Mouse (Mus musculus): ENCODE measurements around the gene Tns4. TPM values are rescaled to one million over a fixed set of nuclear protein-coding genes. Genes with fewer than 3 reads are reported as not detected.
A peak's percentile ranks its signal among the peaks of the same experiment; 100 is the strongest.

Tns4 gene
- polyA plus RNA-seq, 1 experiment from 2014 or later, result 2.1 TPM

GRCm38 (mm10) chr11:99082098-99082497, 7.0 kb downstream of the Tns4 start:
- Histone ChIP-seq H3K36me3 (no peaks in the 10 kb centered on the region), H3K27me3 (no peaks in the 10 kb centered on the region), H3K4me1 (peaks cover 59% of the 10 kb centered on the region), H3K4me2 (0 out of 2 replicates have a peak overlapping the region, but pooled peaks have one; percentile 12), H3K9me3 (no peaks in the 10 kb centered on the region), H3K4me3 (no peak overlapping the region), H3K9ac (no peak overlapping the region), H3K27ac (peak overlapping the region; percentile 85)
- ATAC-seq (ENCODE audit: insufficient number of reproducible peaks, low FRiP score, low TSS enrichment, low read depth), result peak; percentile 73
- WGBS, result 14% methylated on average over 8 of the region's 8 CpGs

DNA sequence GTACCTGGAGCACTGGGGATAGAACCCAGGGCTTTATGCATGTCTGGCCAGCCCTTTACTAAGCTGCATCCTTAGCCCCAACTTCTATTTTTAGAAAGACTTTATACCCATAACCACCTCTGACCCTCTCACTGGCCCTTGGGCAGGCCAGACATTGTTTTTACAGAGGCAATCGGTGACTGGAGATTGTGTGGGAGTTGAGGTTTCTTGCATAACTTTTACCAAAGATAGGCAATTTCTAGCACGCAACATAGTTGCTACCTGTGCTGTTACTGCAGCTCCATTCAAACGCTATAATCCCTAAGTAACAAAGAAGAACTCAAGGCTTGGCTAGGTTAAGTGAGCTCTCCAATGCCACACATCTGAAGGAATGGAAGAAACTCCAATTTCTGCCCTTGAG, 7.5 kb downstream of the Tns4 start:
- no peak for ATAC-seq (ENCODE audit: insufficient number of reproducible peaks, low FRiP score, low TSS enrichment, low read depth)
- no peaks in the 10 kb centered on the region for H3K36me3 ChIP-seq
- no peak overlapping the region for H3K9ac ChIP-seq
- 26% methylated on average over 3 of the region's 3 CpGs for WGBS
- no peaks in the 10 kb centered on the region for H3K27me3 ChIP-seq
- H3K9me3 ChIP-seq, result no peaks in the 10 kb centered on the region
- no peak overlapping the region for H3K4me2 ChIP-seq
- H3K4me3 ChIP-seq, result no peak overlapping the region
- H3K4me1 ChIP-seq, result peaks cover 65% of the 10 kb centered on the region
- H3K27ac ChIP-seq, result peak overlapping the region; percentile 85

GRCm38 (mm10) chr11:99080902-99081543, 8.1 kb downstream of the Tns4 start:
- Histone ChIP-seq H3K27ac (peak overlapping the region; percentile 85), H3K9me3 (no peaks in the 10 kb centered on the region), H3K36me3 (no peaks in the 10 kb centered on the region), H3K9ac (no peak overlapping the region), H3K4me1 (peaks cover 65% of the 10 kb centered on the region), H3K4me3 (no peak overlapping the region), H3K27me3 (no peaks in the 10 kb centered on the region), H3K4me2 (no peak overlapping the region)
- 64% methylated on average over 9 of the region's 9 CpGs for WGBS
- no peak for ATAC-seq (ENCODE audit: insufficient number of reproducible peaks, low FRiP score, low TSS enrichment, low read depth)

DNA sequence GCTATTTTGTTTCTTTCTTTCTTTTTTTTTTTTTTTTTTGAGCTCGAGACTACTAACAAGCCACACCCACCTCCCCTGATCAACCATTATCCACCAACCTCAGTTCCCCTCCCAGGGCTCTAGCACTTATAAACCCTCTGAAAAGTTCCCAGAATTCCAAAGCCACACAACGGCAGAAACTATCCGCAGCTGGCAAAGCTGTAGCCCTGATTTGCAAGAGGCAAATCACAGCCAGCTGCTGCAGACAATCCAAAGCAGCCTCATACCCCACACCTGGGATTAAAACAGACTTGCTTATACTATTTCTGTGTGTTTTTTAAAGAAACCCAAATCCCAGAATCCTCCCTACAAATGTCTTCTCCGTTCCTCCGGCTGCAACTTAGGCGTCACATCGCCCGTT, 11.2 kb downstream of the Tns4 start:
- peak overlapping the region; percentile 63 for H3K27ac ChIP-seq
- H3K4me2 ChIP-seq, result no peak overlapping the region
- H3K9me3 ChIP-seq, result no peaks in the 10 kb centered on the region
- ATAC-seq (ENCODE audit: insufficient number of reproducible peaks, low FRiP score, low TSS enrichment, low read depth), result no peak
- peaks cover 77% of the 10 kb centered on the region for H3K4me1 ChIP-seq
- 41% methylated on average over 8 of the region's 8 CpGs for WGBS
- H3K4me3 ChIP-seq, result no peak overlapping the region
- no peak overlapping the region for H3K9ac ChIP-seq
- no peaks in the 10 kb centered on the region for H3K36me3 ChIP-seq
- no peaks in the 10 kb centered on the region for H3K27me3 ChIP-seq

GRCm38 (mm10) chr11:99076744-99077319, 12.3 kb downstream of the Tns4 start:
- WGBS, result 55% methylated on average over 5 of the region's 5 CpGs
- Histone ChIP-seq H3K4me3 (no peak overlapping the region), H3K4me2 (no peak overlapping the region), H3K9me3 (no peaks in the 10 kb centered on the region), H3K27ac (no peak overlapping the region), H3K4me1 (peaks cover 75% of the 10 kb centered on the region), H3K36me3 (no peaks in the 10 kb centered on the region), H3K27me3 (no peaks in the 10 kb centered on the region), H3K9ac (no peak overlapping the region)
- ATAC-seq (ENCODE audit: insufficient number of reproducible peaks, low FRiP score, low TSS enrichment, low read depth), result no peak

DNA sequence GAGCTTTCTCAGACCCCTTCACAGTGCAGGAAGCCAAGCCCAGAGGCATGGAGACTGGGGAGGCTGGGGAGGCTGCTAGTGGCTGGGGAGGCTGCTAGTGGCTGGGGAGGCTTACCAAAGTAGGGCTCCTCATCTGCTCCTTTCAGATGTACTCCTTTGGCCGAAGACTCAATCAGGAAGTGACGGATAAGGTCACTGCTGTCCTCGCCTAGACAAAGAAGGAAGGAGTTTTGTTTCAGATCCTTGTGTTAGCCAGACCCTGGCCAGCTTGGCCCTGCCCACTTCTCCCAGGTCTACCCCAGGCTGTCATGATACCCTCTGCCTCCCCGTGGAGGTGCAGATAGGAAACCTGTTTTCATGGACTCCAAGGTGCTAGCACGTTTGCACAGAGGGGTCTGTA, 15.3 kb downstream of the Tns4 start:
- no peaks in the 10 kb centered on the region for H3K9me3 ChIP-seq
- H3K27me3 ChIP-seq, result no peaks in the 10 kb centered on the region
- H3K4me3 ChIP-seq, result no peak overlapping the region
- H3K4me1 ChIP-seq, result peaks cover 55% of the 10 kb centered on the region
- no peak overlapping the region for H3K4me2 ChIP-seq
- 59% methylated on average over 5 of the region's 5 CpGs for WGBS
- peak overlapping the region; percentile 63 for H3K27ac ChIP-seq
- no peaks in the 10 kb centered on the region for H3K36me3 ChIP-seq
- no peak for ATAC-seq (ENCODE audit: insufficient number of reproducible peaks, low FRiP score, low TSS enrichment, low read depth)
- no peak overlapping the region for H3K9ac ChIP-seq

DNA sequence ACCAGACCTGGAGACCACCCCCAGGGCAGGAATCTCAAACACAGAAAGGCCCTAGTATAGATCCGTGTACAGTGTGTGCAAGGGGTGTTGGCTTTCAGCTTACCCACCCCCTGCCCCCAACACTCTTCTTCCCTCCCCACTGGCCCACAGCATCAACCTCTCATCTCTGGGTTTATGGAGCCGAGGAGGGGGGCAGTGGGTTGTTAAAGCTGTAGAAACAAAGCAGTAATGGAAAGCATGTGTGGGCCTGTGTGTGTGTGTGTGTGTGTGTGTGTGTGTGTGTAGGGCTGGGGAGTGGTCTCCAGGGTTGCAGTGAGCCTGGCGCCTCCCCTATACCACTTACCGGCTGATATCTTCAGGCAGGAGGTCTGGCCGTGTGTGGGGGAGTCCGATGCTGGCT, 17.2 kb downstream of the Tns4 start:
- Histone ChIP-seq H3K9me3 (no peaks in the 10 kb centered on the region), H3K36me3 (no peaks in the 10 kb centered on the region), H3K4me2 (no peak overlapping the region), H3K4me1 (peaks cover 42% of the 10 kb centered on the region), H3K27me3 (no peaks in the 10 kb centered on the region), H3K27ac (peak overlapping the region; percentile 78), H3K4me3 (no peak overlapping the region), H3K9ac (no peak overlapping the region)
- WGBS, result 4% methylated on average over 6 of the region's 6 CpGs
- ATAC-seq (ENCODE audit: insufficient number of reproducible peaks, low FRiP score, low TSS enrichment, low read depth), result peak; percentile 79

DNA sequence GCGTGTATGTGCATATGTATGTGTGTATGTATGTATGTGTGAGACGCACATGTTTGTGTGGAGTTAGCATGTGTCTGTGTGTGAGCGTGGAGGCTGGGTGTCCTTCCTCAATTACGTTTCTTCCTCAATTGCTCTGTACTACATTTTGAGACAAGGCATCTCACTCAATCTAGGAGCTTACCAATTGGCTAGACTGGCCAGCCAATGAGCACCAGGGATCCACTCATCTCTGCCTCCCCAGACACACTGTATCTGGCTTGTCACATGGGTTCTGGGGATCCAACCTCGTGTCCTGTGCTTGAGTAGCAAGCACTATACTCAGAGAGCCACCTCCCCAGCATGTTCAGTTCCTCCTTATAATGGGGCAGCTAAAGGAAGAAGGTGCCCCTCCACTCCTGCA, 20.7 kb downstream of the Tns4 start:
- no peaks in the 10 kb centered on the region for H3K27me3 ChIP-seq
- H3K36me3 ChIP-seq, result no peaks in the 10 kb centered on the region
- no peaks in the 10 kb centered on the region for H3K9me3 ChIP-seq
- H3K9ac ChIP-seq, result no peak overlapping the region
- H3K27ac ChIP-seq, result no peak overlapping the region
- no peak for ATAC-seq (ENCODE audit: insufficient number of reproducible peaks, low FRiP score, low TSS enrichment, low read depth)
- peaks cover 31% of the 10 kb centered on the region for H3K4me1 ChIP-seq
- WGBS, result 85% methylated on average over 5 of the region's 5 CpGs
- H3K4me3 ChIP-seq, result no peak overlapping the region
- H3K4me2 ChIP-seq, result no peak overlapping the region

- Histone ChIP-seq H3K4me3 (no peak overlapping the region), H3K9ac (no peak overlapping the region), H3K9me3 (no peaks in the 10 kb centered on the region), H3K4me2 (no peak overlapping the region), H3K4me1 (peaks cover 34% of the 10 kb centered on the region), H3K27me3 (no peaks in the 10 kb centered on the region), H3K36me3 (no peaks in the 10 kb centered on the region), H3K27ac (no peak overlapping the region)
- WGBS, result 70% methylated on average over 8 of the region's 8 CpGs
- no peak for ATAC-seq (ENCODE audit: insufficient number of reproducible peaks, low FRiP score, low TSS enrichment, low read depth)
Measured at GRCm38 (mm10) chr11:99067591-99067990, 21.5 kb downstream of the Tns4 start.

DNA sequence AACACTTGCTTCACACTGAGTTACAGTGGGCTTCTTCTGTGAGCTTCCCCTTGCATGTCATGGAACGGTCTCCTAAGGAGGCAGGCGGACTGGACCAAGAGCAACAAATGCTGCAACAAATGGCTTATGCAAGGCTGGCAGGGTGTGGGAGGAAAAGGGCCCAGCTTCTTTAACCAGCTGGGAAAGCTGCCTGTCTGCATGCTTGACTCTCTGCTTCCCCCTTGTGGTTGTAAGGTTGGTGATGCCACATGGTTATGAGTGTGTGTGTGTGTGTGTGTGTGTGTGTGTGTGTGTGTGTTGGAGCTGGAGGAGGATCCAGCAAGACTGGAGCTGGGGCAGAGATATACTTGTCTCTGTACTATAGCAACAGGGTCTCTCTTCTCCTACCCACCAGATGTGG, 23.1 kb downstream of the Tns4 start:
- H3K4me2 ChIP-seq, result no peak overlapping the region
- peak overlapping the region; percentile 72 for H3K27ac ChIP-seq
- H3K9me3 ChIP-seq, result no peaks in the 10 kb centered on the region
- no peak overlapping the region for H3K9ac ChIP-seq
- H3K27me3 ChIP-seq, result no peaks in the 10 kb centered on the region
- no peaks in the 10 kb centered on the region for H3K36me3 ChIP-seq
- WGBS, result 3% methylated on average over 2 of the region's 2 CpGs
- peak; percentile 31 for ATAC-seq (ENCODE audit: insufficient number of reproducible peaks, low FRiP score, low TSS enrichment, low read depth)
- H3K4me1 ChIP-seq, result peaks cover 18% of the 10 kb centered on the region
- no peak overlapping the region for H3K4me3 ChIP-seq

- Histone ChIP-seq H3K27me3 (no peaks in the 10 kb centered on the region), H3K4me1 (peaks cover 24% of the 10 kb centered on the region), H3K4me3 (no peak overlapping the region), H3K9ac (no peak overlapping the region), H3K27ac (peak overlapping the region; percentile 72), H3K4me2 (no peak overlapping the region), H3K9me3 (no peaks in the 10 kb centered on the region), H3K36me3 (no peaks in the 10 kb centered on the region)
- 72% methylated on average over 3 of the region's 3 CpGs for WGBS
- ATAC-seq (ENCODE audit: insufficient number of reproducible peaks, low FRiP score, low TSS enrichment, low read depth), result no peak
Measured at GRCm38 (mm10) chr11:99065353-99065752, 23.8 kb downstream of the Tns4 start.

- no peak overlapping the region for H3K27ac ChIP-seq
- H3K4me2 ChIP-seq, result no peak overlapping the region
- no peak overlapping the region for H3K9ac ChIP-seq
- no peaks in the 10 kb centered on the region for H3K9me3 ChIP-seq
- no peak for ATAC-seq (ENCODE audit: insufficient number of reproducible peaks, low FRiP score, low TSS enrichment, low read depth)
- H3K27me3 ChIP-seq, result no peaks in the 10 kb centered on the region
- WGBS, result 42% methylated on average over 8 of the region's 8 CpGs
- no peak overlapping the region for H3K4me3 ChIP-seq
- H3K4me1 ChIP-seq, result peaks cover 26% of the 10 kb centered on the region
- H3K36me3 ChIP-seq, result no peaks in the 10 kb centered on the region
Measured at GRCm38 (mm10) chr11:99063406-99064131, 25.5 kb downstream of the Tns4 start.

Data from limb, embryonic 15.5 days (tissue).